15 mouse cellular contexts compared by ENCODE assay signal in genomic region chr12:99321633-99322431, GRCm38 (mm10).
DNase-seq lines count a peak whose midpoint lies in the region; ATAC-seq and TF ChIP-seq lines count a peak whose summit lies in the region.
"Had no signal": no experiment of that assay in that cellular context is flagged by ENCODE, and none has a peak within 500 bp of the region (broad histone marks: within the 10 kb centered on the region; RNA-seq: fewer than 3 reads in every experiment).

No protein-coding gene starts in this region.

- H3K27ac ChIP-seq in hindbrain, embryonic 14.5 days, result 0 out of 2 replicates have a peak overlapping the region, but pooled peaks have one; percentile 46
- H3K27ac ChIP-seq in hindbrain, embryonic 10.5 days, result no peak overlapping the region
- peak overlapping the region; percentile 12; the same call in 1 of the 2 replicates for H3K27ac ChIP-seq in thymus, adult 2 months (ENCODE audit: control insufficient read depth, insufficient read depth, low read length)
- H3K27ac ChIP-seq: embryonic facial prominence, embryonic 15.5 days had no signal

- no peak overlapping the region for H3K9ac ChIP-seq in hindbrain, embryonic 14.5 days
- H3K9ac ChIP-seq: embryonic facial prominence, embryonic 15.5 days; lung, embryonic 14.5 days had no signal

- H3K9me3 ChIP-seq in hindbrain, embryonic 14.5 days (ENCODE audit: control insufficient read depth, low read length), result no peaks in the 10 kb centered on the region
- H3K9me3 ChIP-seq in hindbrain, embryonic 10.5 days, result 0 out of 2 replicates have a peak, but pooled peaks cover 3% of the 10 kb centered on the region
- no peaks in the 10 kb centered on the region; the same call in none of the 2 replicates for H3K9me3 ChIP-seq in G1E (replicated peaks)
- H3K9me3 ChIP-seq: embryonic facial prominence, embryonic 15.5 days had no signal

- TF ChIP-seq CTCF in G1E (IDR thresholded peaks at IDR 0.05; ENCODE audit: low read depth, low read length), result no peak
- TF ChIP-seq CTCF in thymus, adult 2 months (IDR thresholded peaks at IDR 0.05; ENCODE audit: borderline replicate concordance, control insufficient read depth, extremely low read depth, insufficient read depth, low read length, poor library complexity), result no peak

- no peak overlapping the region for H3K4me3 ChIP-seq in hindbrain, embryonic 14.5 days (replicated peaks; ENCODE audit: low read length)
- no peak overlapping the region for H3K4me3 ChIP-seq in hindbrain, embryonic 10.5 days
- peak overlapping the region; percentile 31; the same call in 1 of the 2 replicates for H3K4me3 ChIP-seq in G1E (ENCODE audit: low read depth, low read length)
- no peak overlapping the region for H3K4me3 ChIP-seq in thymus, adult 2 months (ENCODE audit: control insufficient read depth, insufficient read depth, low read length)
- H3K4me3 ChIP-seq: embryonic facial prominence, embryonic 15.5 days had no signal

- H3K4me1 ChIP-seq in hindbrain, embryonic 14.5 days (replicated peaks; ENCODE audit: control insufficient read depth, insufficient read depth, low read length), result peaks cover 39% of the 10 kb centered on the region
- H3K4me1 ChIP-seq in hindbrain, embryonic 10.5 days (replicated peaks), result peaks cover 31% of the 10 kb centered on the region
- H3K4me1 ChIP-seq in G1E (ENCODE audit: insufficient read depth, low read depth, low read length), result peaks cover 66% of the 10 kb centered on the region
- H3K4me1 ChIP-seq in thymus, adult 2 months (replicated peaks; ENCODE audit: control insufficient read depth, insufficient read depth, low read length), result peaks cover 48% of the 10 kb centered on the region

- no peak for TF ChIP-seq POLR2A in thymus, adult 2 months (IDR thresholded peaks at IDR 0.05; ENCODE audit: control insufficient read depth, extremely low read depth, insufficient read depth, low read length, poor library complexity)

- no peak overlapping the region for H3K4me2 ChIP-seq in hindbrain, embryonic 14.5 days (replicated peaks)
- H3K4me2 ChIP-seq: embryonic facial prominence, embryonic 15.5 days; lung, embryonic 14.5 days had no signal

- no peaks in the 10 kb centered on the region for H3K27me3 ChIP-seq in hindbrain, embryonic 14.5 days (ENCODE audit: control insufficient read depth, insufficient read depth, low read length)
- H3K27me3 ChIP-seq in hindbrain, embryonic 10.5 days (ENCODE audit: insufficient read depth, poor library complexity, severe bottlenecking), result no peaks in the 10 kb centered on the region
- H3K27me3 ChIP-seq in G1E (ENCODE audit: insufficient read depth, low read length), result no peaks in the 10 kb centered on the region
- no peaks in the 10 kb centered on the region for H3K27me3 ChIP-seq in thymus, adult 2 months (ENCODE audit: control insufficient read depth, insufficient read depth, low read length)
- H3K27me3 ChIP-seq: embryonic facial prominence, embryonic 15.5 days had no signal

- H3K36me3 ChIP-seq in hindbrain, embryonic 14.5 days (replicated peaks; ENCODE audit: control insufficient read depth, insufficient read depth), result no peaks in the 10 kb centered on the region
- peaks cover 16% of the 10 kb centered on the region for H3K36me3 ChIP-seq in hindbrain, embryonic 10.5 days
- H3K36me3 ChIP-seq in G1E (replicated peaks), result peaks cover 8% of the 10 kb centered on the region
- no peaks in the 10 kb centered on the region for H3K36me3 ChIP-seq in thymus, adult 2 months (ENCODE audit: control insufficient read depth, insufficient read depth, low read length)

- no peak for ATAC-seq in hindbrain, embryonic 14.5 days (ENCODE audit: low FRiP score)
- ATAC-seq in G1E (ENCODE audit: extremely low read depth, insufficient number of reproducible peaks, low FRiP score, poor library complexity, severe bottlenecking), result peak; percentile 91

- 82% methylated on average over 12 of the region's 12 CpGs for WGBS in hindbrain, embryonic 14.5 days
- WGBS in hindbrain, embryonic 10.5 days, result 89% methylated on average over 12 of the region's 12 CpGs
- WGBS in thymus, adult 2 months, result 47% methylated on average over 12 of the region's 12 CpGs

- DNase-seq in hindbrain, embryonic 14.5 days (ENCODE audit: low spot score), result no peak
- DNase-seq in hindbrain, embryonic 10.5 days (ENCODE audit: low spot score), result no peak
- peak; percentile 72 for DNase-seq in G1E (ENCODE audit: low spot score)
- DNase-seq in induced T-regulatory cell, adult 2 months (ENCODE audit: low read depth), result peak; percentile 42
- peak; percentile 37 for DNase-seq in thymus, adult 2 months
- DNase-seq in lung, postnatal 25 days (ENCODE audit: low spot score), result no peak
- DNase-seq in kidney, postnatal 25 days, result no peak
- no peak for DNase-seq in testis, postnatal 14 days (ENCODE audit: low spot score)
- DNase-seq: adrenal gland, adult 2 months; cerebellum, adult 8-10 months; heart, postnatal 14 days; kidney, adult 8-10 months; layer of hippocampus, postnatal 36 days; lung, embryonic 14.5 days had no signal

Comparison
In these comparisons a context has a peak if more than half of its experiments do, and no peak if none do; other contexts are left out.
1. DNase-seq: peak in G1E (single experiment), induced T-regulatory cell, adult 2 months (single experiment) and thymus, adult 2 months (single experiment); none in hindbrain, embryonic 14.5 days (single experiment), hindbrain, embryonic 10.5 days (single experiment), lung, postnatal 25 days (single experiment), kidney, postnatal 25 days (0 of 2) and testis, postnatal 14 days (single experiment).